Mouse (Mus musculus) ES-Bruce4 (cell line): ENCODE measurements around the gene Pbld1.

Experiments used
- CTCF ChIP-seq: IDR thresholded peaks from one replicate; pipeline ENCODE4 v1.8.1; 2011; ENCODE audit warnings: low read depth, low read length
- EP300 ChIP-seq: IDR thresholded peaks from 2 replicates; pipeline ENCODE4 v1.6.1; 2011; ENCODE audit warnings: low read depth, low read length; ENCODE audit not compliant: insufficient read depth
- POLR2A ChIP-seq: IDR thresholded peaks from one replicate; pipeline ENCODE4 v1.8.1; 2011; ENCODE audit warnings: low read length; ENCODE audit not compliant: insufficient read depth

DNA sequence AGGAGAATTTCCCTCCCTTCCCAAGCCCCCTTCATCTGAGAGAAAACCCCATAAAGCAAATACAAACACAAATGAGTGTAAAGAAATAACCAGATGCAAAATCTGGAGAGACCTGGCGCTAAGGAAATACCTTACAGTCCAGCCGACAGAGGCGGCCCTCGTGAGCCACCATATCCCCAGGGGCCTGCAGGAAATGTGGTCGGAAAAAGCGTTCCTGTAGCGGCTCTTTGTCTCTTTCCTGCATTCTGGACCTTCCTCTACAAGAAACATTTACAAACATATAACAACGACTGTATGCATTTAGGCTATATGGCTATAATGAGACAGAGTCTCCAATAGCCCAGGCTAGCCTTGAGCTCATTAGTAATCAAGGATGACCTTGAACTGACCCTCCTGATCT is 63.2 kb downstream of the Pbld1 start:
- TF ChIP-seq CTCF (no peak), POLR2A (no peak), EP300 (no peak)
